Mouse (Mus musculus) spleen, postnatal 0 days (tissue): ENCODE measurements around the gene Esrrb. TPM values are rescaled to one million over a fixed set of nuclear protein-coding genes. Genes with fewer than 3 reads are reported as not detected.

Experiments used
- polyA plus RNA-seq: library from polyadenylated mRNA; unstranded; fragments of >200 nt; fragmentation: Nextera tagmentation; extraction: Ambion mirVana; gene quantifications from 2 replicates; pipeline ENCODE4 v1.2.1, GENCODE M21; 2015

The Esrrb gene
- polyA plus RNA-seq = 0.02 TPM in 1 of 2 replicates, not detected in the other

DNA sequence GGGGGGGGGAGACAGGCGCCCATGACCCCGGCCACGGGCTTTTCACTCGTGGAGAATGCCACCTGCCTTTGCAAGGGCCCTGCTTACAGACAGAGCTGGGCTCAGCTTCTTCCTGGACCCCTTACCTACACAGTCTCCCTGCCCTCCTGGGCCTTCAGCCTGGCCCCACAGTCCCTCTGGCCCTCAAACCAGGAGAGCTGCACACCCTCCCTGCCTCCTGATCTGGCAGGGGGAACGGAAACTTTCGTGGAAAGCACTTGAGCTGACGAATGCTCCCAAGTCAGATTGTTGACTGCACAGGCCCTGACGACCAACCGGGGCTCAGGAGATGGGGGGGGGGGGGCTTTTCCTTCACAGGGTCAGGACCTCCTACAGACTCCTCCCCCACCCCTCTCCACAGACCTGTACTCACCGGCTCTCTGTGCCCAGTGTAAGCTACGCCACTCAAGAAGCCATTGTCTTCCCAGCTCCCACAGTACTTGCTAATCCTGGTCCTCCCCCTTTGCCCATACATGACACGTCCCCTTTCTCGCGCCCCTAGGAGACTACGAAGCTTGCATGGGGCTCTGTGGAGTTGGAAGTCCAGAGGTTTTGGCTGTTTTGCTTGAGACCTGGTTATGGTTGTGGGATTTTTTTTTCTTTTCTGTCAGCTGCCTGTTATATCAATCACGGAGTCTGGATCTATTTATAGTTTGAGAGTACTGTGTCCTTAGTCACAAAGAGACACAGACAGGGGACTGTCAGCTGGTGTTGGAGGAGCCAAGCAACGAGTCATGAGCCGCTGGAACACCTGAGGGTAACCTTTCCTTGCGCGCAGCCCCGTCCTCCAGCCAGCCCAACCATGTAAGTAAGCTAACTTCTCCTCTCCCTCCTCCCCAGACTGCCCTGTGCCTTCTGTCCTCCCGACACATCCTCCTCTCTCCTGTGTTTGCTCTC, at the start of gene Esrrb:
Esrrb (plus strand) TSS at position 422 of the 936 bp plus-strand sequence.

Other genes with a start within 250 kb of the Esrrb start
- 7.8 and 9.3 TPM in 2 replicates for gene Gpatch2l, start 119.3 kb upstream of the Esrrb start, polyA plus RNA-seq